Mouse (Mus musculus) stomach, postnatal 0 days (tissue): ENCODE results near the gene Gaa.

ENCODE experiments used
- CTCF ChIP-seq: IDR thresholded peaks from 2 replicates; pipeline ENCODE4 v1.5.1; 2016; ENCODE audit warnings: antibody characterized with exemption, low read depth, mild to moderate bottlenecking, moderate library complexity
- EP300 ChIP-seq: optimal IDR thresholded peaks from 2 replicates; pipeline ENCODE3; 2016; ENCODE audit warnings: antibody characterized with exemption

DNA sequence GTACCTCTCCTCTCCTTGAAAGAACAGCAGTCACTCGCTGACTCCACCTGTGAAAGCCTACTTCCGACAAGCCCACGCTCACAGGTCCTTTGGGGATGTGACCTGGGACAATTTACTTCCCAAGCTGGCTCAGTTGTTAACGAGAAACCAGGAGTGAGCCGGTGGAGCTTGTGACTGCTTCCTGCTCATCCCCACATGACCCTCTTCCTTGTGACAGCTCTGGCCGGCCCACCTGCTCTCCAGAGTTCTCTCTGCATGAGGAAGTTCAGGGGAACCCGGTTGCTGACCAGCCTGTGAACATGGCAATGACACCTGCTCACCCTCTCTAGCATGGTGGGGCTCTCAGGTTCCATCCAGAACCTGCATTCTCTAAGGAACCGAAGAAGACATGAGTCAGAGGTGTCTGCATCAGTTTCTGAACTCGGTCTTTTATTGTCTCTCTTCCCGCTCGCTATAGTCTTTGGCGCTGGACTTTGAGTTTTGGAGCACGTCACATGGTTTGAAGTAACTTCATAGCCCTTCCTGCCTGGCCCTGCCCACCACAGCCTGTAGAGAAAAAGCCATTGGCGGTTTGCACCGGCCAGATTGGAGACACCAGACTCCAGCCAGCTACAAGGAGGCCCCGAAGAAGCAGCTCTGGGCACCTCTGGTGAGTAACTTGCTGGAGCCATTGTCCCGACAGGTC is 46.7 kb downstream of the Gaa start:
- no peak for TF ChIP-seq EP300
- TF ChIP-seq CTCF, result no peak
